Mouse (Mus musculus): ENCODE measurements at regions not wholly inside any gene's neighbourhood (a gene's known extent, or its start where the extent isn't known, plus 50 kb on each side); places are given as distances from the start of the nearest gene placed in this dataset.

DNA sequence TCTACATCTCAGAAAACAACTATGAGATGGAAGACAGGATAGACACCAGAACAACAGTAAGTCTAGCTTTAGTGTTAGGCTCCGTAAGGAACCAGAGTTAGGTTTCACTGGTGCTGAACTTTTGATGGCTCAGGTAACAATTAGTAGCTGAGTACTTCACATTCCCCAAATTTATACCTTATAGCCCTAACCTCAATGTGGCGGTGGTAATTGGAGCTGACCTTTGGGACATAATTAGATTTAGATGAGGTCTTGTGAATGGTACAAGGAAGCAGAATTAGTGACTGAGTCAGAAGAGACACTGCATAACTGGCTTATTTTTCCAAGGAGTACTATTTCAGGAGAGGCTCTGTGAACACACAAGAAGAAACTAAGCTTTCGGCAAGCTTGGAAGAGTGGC, 123.7 kb upstream of the P2ry1 start:
- no peaks in the 10 kb centered on the region for H3K27me3 ChIP-seq
- 85% methylated on average over 3 of the region's 3 CpGs for WGBS

DNA sequence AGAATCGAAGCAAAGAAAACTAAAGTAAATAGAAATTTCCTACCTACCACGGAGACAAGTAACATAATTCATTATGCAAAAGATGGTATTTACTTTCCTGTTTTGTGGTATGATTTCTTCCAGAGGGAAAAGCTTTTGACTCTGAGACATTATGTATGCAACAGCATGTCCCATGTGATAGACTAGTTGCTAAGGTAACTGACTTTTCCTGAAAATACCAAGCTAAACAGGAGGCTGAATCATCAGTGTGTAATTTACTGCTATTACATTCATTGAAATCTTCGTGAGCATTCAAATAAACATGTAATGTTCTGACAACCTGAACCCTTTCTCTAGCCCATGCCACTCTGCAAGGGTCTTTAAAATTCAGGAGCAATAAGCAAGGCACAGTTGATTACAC, 118.6 kb upstream of the P2ry1 start:
- no peaks in the 10 kb centered on the region for H3K4me1 ChIP-seq (replicated peaks)
- ATAC-seq (ENCODE audit: low FRiP score) = peak; percentile 61; the same call in 1 of the 2 replicates
- 55% methylated on average over 3 of the region's 3 CpGs for WGBS
- H3K4me2 ChIP-seq = no peak overlapping the region
- no peak overlapping the region for H3K27ac ChIP-seq
- H3K4me3 ChIP-seq = no peak overlapping the region
- no peaks in the 10 kb centered on the region for H3K36me3 ChIP-seq
- H3K9me3 ChIP-seq = no peaks in the 10 kb centered on the region
- H3K9ac ChIP-seq = no peak overlapping the region
- H3K27me3 ChIP-seq = no peaks in the 10 kb centered on the region

More for the DNA sequence above, 123.7 kb upstream of the P2ry1 start:
- no peak overlapping the region for H3K4me3 ChIP-seq
- H3K36me3 ChIP-seq = no peaks in the 10 kb centered on the region
- no peak for ATAC-seq (ENCODE audit: low FRiP score)
- H3K4me2 ChIP-seq = no peak overlapping the region
- H3K9me3 ChIP-seq = no peaks in the 10 kb centered on the region
- H3K4me1 ChIP-seq (replicated peaks) = no peaks in the 10 kb centered on the region
- H3K27ac ChIP-seq = no peak overlapping the region
- no peak overlapping the region for H3K9ac ChIP-seq

DNA sequence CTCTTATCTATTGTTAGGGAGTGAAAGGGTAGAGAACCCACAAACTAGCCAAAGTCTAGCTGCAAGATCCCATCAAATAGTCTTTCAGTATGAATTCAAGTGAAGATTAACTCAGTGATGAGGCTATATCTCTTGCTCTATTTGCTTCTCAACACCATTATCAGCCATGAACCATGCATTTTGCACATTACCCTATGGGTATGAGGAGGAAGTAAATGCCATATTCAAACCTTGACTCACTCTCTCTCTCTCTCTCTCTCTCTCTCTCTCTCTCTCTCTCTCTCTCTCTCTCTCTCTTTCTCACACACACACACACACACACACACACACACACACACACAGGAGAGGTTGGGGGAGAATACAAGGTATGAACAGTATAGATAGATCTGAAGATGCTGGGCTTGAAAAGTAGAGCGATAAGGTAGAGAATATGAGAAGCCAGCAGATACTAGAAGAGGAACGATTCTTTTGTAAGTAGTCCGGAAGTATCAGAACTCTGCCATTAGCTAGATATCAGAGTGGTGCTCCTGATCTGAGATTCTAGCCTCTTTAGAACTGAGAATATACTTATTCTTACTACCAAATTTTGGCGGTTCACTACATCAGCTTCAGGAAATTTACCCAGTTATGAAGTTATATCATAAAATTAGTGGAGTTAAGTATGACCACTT, 113.3 kb upstream of the P2ry1 start:
- Histone ChIP-seq H3K4me1 (replicated peaks) (no peaks in the 10 kb centered on the region), H3K36me3 (no peaks in the 10 kb centered on the region), H3K9ac (no peak overlapping the region), H3K27me3 (no peaks in the 10 kb centered on the region), H3K4me2 (no peak overlapping the region), H3K4me3 (no peak overlapping the region), H3K27ac (no peak overlapping the region), H3K9me3 (no peaks in the 10 kb centered on the region)
- no peak for ATAC-seq (ENCODE audit: low FRiP score)
- whole genome bisulfite sequencing = 95% methylated on average over 4 of the region's 4 CpGs

DNA sequence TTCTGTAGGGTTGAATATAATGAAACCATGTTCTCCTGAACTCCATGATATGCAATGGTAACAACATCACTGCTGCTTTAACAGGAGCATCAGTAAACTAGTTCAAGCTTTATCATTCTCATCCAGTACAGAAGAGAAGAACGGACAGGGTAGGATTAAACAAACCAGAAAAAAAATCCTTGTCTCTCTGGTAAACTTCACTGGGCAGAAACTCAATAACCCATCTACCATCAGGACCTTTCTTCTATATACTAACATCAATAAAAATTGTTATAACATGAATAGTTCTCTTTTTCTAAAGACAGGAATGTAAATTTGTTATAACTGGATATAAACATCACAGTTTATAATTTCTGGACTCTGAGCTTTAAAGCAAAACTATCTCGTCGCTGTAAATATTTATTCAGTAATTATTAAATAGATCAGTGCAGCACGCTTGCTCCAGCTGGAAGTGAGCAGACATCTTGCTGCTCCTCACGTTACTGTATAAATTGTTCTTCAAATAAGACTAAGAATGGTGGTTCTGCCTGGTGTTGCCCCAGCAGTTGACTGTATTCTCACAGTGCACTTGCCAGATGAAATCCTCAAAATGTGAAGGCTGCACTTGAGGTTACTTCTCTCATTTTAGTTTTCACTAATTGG, 104.8 kb upstream of the P2ry1 start:
- ATAC-seq (ENCODE audit: low FRiP score) = no peak
- H3K9ac ChIP-seq = no peak overlapping the region
- H3K4me1 ChIP-seq (replicated peaks) = no peaks in the 10 kb centered on the region
- WGBS = 93% methylated on average over 5 of the region's 5 CpGs
- no peak overlapping the region for H3K27ac ChIP-seq
- H3K36me3 ChIP-seq = no peaks in the 10 kb centered on the region
- H3K4me2 ChIP-seq = no peak overlapping the region
- H3K9me3 ChIP-seq = no peaks in the 10 kb centered on the region
- no peak overlapping the region for H3K4me3 ChIP-seq
- H3K27me3 ChIP-seq = no peaks in the 10 kb centered on the region

DNA sequence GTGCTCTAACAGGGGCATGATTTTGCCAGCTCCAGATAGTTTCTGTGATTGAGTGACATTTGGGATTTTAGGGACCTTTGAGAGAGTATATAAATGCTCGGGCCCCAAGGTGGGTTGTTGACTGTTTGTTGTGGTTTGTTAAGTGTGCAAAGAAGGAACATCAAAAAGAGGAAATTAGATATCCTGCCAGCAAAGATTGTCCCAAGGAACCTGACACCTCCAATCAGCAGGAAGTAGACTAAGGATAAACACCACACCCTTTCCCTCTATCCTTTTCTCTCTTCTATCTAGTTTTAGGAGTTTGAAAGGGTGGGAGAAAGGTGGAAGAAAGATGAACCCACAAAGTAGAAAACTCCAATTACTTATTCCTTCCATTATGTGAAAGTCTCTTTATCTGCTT, 103.9 kb upstream of the P2ry1 start:
- no peaks in the 10 kb centered on the region for H3K4me1 ChIP-seq (replicated peaks)
- no peaks in the 10 kb centered on the region for H3K36me3 ChIP-seq
- no peak overlapping the region for H3K4me3 ChIP-seq
- H3K4me2 ChIP-seq = no peak overlapping the region
- no peak overlapping the region for H3K27ac ChIP-seq
- WGBS = 76% methylated on average over 1 of the region's 1 CpGs
- no peaks in the 10 kb centered on the region for H3K9me3 ChIP-seq
- no peak for ATAC-seq (ENCODE audit: low FRiP score)
- no peak overlapping the region for H3K9ac ChIP-seq
- H3K27me3 ChIP-seq = no peaks in the 10 kb centered on the region

DNA sequence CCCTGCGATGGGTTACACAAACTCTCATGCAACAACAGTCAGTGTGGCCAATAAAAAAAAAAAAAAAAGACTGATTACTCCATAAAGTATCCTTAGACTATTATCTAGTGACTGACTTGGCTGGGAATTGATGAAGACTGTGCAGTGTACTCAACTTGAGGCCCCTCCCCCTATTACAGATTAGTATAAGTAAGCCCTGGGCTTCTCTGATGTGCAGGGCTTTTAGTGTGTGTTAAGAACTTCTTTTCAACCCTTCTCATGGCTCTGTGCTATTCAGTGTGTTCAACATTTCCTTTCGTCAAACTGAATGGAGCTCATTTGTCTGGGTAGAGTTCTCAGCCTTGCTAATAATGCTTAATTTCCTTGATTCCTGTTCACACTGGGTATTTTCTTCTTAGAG, 101.0 kb upstream of the P2ry1 start:
- Histone ChIP-seq H3K36me3 (no peaks in the 10 kb centered on the region), H3K9me3 (no peaks in the 10 kb centered on the region)

DNA sequence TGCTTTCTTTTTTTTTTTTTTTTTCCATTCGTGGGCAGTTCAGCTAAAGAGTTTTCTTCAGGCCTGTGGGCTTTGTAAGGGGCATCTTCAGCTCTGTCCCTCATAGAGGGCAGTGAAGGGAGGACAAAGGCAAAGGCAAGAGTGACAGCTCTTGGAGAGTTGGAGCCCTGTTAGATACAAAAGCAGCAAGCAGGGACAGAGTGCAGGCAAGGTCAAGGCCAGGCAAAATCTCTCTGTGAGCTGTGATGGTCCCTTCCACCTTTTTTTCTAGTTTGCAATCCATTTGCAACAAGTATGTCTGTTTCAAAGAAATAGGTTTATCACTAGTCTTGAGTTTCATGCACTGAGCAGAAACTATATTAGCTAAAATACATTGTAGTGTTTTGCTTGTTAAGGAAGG, 86.2 kb upstream of the P2ry1 start:
- Histone ChIP-seq H3K4me1 (replicated peaks) (no peaks in the 10 kb centered on the region), H3K36me3 (no peaks in the 10 kb centered on the region), H3K9ac (no peak overlapping the region), H3K27ac (no peak overlapping the region), H3K27me3 (no peaks in the 10 kb centered on the region), H3K4me2 (no peak overlapping the region), H3K4me3 (no peak overlapping the region), H3K9me3 (no peaks in the 10 kb centered on the region)
- 5% methylated on average over 1 of the region's 1 CpGs for WGBS
- no peak for ATAC-seq (ENCODE audit: low FRiP score)

More for the DNA sequence above, 101.0 kb upstream of the P2ry1 start:
- H3K27ac ChIP-seq = no peak overlapping the region
- no peak overlapping the region for H3K4me3 ChIP-seq
- H3K4me1 ChIP-seq (replicated peaks) = no peaks in the 10 kb centered on the region
- no peak overlapping the region for H3K9ac ChIP-seq
- H3K4me2 ChIP-seq = no peak overlapping the region
- H3K27me3 ChIP-seq = no peaks in the 10 kb centered on the region
- WGBS = 80% methylated on average over 2 of the region's 2 CpGs
- ATAC-seq (ENCODE audit: low FRiP score) = no peak

DNA sequence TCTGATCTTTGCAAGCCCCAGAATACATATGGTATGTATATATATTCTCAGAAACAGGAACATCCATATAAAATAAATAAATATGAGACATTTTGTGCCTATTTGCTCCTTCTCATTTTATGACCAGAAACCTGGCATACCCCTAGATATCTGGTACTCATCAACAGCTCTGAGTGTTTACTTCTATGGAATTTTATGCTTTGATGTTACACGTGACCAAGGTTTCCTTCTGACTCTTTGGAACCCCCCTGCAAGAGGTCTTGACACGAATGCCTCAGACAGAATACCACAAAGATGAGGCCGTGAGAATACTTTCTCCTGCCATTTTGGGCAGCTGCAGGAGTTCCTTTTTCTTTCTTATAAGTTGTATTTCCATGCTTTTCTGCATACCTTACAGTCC, 85.3 kb upstream of the P2ry1 start:
- H3K27me3 ChIP-seq = no peaks in the 10 kb centered on the region
- no peak overlapping the region for H3K4me2 ChIP-seq
- H3K4me3 ChIP-seq = no peak overlapping the region
- no peak for ATAC-seq (ENCODE audit: low FRiP score)
- H3K4me1 ChIP-seq (replicated peaks) = no peaks in the 10 kb centered on the region
- no peaks in the 10 kb centered on the region for H3K36me3 ChIP-seq
- 62% methylated on average over 3 of the region's 3 CpGs for WGBS
- no peaks in the 10 kb centered on the region for H3K9me3 ChIP-seq
- H3K27ac ChIP-seq = no peak overlapping the region
- no peak overlapping the region for H3K9ac ChIP-seq

DNA sequence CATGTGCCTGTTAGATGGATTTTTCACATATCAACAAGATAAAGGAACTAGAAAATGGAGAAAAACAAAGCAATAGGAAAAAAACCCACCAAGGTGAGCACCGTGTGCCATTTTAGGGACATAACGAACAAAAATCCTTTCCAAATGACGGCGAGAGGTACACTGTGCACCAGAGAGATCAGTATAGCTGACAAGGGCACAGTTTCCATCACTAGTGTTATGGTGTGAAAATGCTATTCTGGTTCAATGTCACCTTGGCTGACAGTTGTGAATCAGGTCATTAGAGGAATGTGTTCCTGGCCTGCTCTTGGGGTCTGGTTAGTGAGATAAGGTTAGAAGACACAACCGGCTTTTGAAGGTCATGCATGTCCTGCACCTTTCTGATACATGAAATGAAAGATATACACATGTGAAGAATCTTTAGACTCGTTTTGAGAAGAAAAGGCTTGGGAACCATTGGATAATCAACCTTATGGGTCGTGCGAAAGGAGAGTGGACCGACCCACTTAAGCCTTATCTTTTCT, 76.5 kb upstream of the P2ry1 start:
- Histone ChIP-seq H3K4me2 (no peak overlapping the region), H3K27ac (no peak overlapping the region), H3K4me1 (replicated peaks) (no peaks in the 10 kb centered on the region), H3K9ac (no peak overlapping the region), H3K27me3 (no peaks in the 10 kb centered on the region), H3K36me3 (no peaks in the 10 kb centered on the region), H3K9me3 (no peaks in the 10 kb centered on the region), H3K4me3 (no peak overlapping the region)
- 94% methylated on average over 9 of the region's 9 CpGs for WGBS
- ATAC-seq (ENCODE audit: low FRiP score) = no peak

DNA sequence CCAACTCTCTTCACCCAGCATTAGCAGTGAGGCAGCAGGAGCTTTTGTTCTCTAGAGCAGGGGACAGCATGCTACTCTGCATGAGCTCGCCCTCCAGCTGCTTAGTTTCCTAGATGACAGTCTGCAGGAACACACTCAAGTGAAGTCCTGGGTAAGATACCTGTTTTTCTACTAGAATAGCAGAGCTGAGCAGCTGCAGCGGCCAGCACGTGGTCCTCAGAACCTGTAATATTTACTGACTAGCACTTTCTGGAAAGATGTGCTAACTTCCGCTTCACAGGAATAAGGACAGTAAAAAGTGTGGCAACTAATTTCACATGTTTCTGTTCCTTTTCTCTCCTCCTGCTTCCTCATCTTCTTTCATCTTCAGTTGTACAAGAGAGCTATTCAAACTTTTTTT, 73.7 kb upstream of the P2ry1 start:
- Histone ChIP-seq H3K4me3 (no peak overlapping the region), H3K4me2 (no peak overlapping the region), H3K36me3 (no peaks in the 10 kb centered on the region), H3K9ac (no peak overlapping the region), H3K27ac (no peak overlapping the region), H3K4me1 (replicated peaks) (no peaks in the 10 kb centered on the region), H3K27me3 (no peaks in the 10 kb centered on the region), H3K9me3 (no peaks in the 10 kb centered on the region)
- ATAC-seq (ENCODE audit: low FRiP score) = no peak
- 40% methylated on average over 4 of the region's 4 CpGs for WGBS

DNA sequence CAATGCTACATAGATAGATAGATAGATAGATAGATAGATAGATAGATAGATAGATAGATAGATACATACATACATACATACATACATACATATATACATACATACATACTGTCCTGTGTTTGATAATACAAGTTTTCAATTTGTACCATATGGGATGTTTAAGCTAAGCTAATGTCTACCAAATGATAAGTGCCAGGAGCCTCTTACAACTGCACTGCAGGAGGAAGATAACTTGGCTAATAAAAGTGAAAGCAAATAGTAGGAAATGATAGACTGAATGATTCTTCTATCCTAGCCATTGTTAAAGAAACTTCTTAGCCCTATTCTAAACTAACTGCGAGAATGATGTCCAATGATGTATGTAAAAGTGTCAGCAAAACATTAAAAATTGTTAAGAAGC, 68.1 kb upstream of the P2ry1 start:
- no peak for ATAC-seq (ENCODE audit: low FRiP score)
- WGBS = 98% methylated on average over 1 of the region's 1 CpGs
- Histone ChIP-seq H3K4me2 (no peak overlapping the region), H3K27ac (no peak overlapping the region), H3K9ac (no peak overlapping the region), H3K36me3 (no peaks in the 10 kb centered on the region), H3K27me3 (no peaks in the 10 kb centered on the region), H3K4me1 (replicated peaks) (no peaks in the 10 kb centered on the region), H3K4me3 (no peak overlapping the region), H3K9me3 (no peaks in the 10 kb centered on the region)

DNA sequence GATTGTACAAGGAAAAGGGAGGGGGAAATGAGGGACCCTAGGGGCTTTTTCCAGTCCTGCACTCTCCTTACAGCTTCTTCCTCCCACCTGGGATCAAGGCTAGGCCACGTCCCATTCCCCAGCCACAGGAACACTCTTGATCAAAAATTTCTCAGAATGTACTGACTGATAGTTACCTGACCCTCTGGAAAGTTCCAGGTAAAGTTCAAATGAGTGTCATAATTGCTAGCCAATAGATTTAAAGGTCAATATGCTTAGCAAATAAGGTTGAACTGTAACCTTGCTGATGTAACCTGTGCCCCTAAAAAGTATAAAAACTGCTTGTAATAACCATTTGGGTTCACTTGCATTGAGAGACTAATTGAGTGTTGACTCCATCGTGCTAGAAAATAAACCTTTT, 61.1 kb upstream of the P2ry1 start:
- no peaks in the 10 kb centered on the region for H3K36me3 ChIP-seq
- H3K27me3 ChIP-seq = no peaks in the 10 kb centered on the region
- no peaks in the 10 kb centered on the region for H3K4me1 ChIP-seq (replicated peaks)
- H3K27ac ChIP-seq = no peak overlapping the region
- no peak for ATAC-seq (ENCODE audit: low FRiP score)
- no peak overlapping the region for H3K9ac ChIP-seq
- no peaks in the 10 kb centered on the region for H3K9me3 ChIP-seq
- H3K4me2 ChIP-seq = no peak overlapping the region
- H3K4me3 ChIP-seq = no peak overlapping the region
- WGBS = 86% methylated on average over 2 of the region's 2 CpGs

DNA sequence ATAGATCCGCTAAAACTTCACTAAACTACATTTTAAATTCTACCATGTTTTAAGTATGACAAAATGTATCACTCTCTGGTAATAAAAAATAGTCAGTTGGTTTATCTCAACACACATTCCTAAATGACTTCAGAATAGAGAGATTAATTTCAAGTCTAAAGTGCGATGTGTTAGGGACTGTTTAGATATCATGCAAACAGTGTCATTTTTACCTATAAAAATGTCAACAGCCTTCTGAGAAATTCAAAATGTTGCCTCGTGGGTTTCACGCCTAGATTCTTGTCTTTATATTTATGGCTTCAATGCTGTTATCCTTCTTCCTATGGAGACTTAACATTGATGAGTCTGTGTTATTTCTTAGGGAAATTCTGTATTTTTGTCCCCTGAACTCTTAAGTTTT, 53.7 kb upstream of the P2ry1 start:
- Histone ChIP-seq H3K27me3 (no peaks in the 10 kb centered on the region), H3K4me3 (no peak overlapping the region), H3K9ac (no peak overlapping the region), H3K4me1 (replicated peaks) (no peaks in the 10 kb centered on the region), H3K36me3 (no peaks in the 10 kb centered on the region), H3K4me2 (no peak overlapping the region), H3K27ac (no peak overlapping the region), H3K9me3 (no peaks in the 10 kb centered on the region)
- no peak for ATAC-seq (ENCODE audit: low FRiP score)
- WGBS = 89% methylated on average over 4 of the region's 4 CpGs

Measured in hindbrain, embryonic 13.5 days (tissue).